Mouse (Mus musculus) MEL (cell line): ENCODE results near the gene Rnf121.

Experiments used
- CTCF ChIP-seq, 3 experiments: IDR thresholded peaks in 2 of 3; conservative IDR thresholded peaks in 1 of 3; 2 replicates each; pipeline ENCODE4 v1.5.1; 2011 to 2012; ENCODE audit warnings: low read length in 3 of 3, low read depth in 2 of 3, mild to moderate bottlenecking in 2 of 3, improper control_type of control experiment in 1 of 3, inconsistent platforms in 1 of 3, mixed read lengths in 1 of 3, moderate library complexity in 1 of 3; ENCODE audit not compliant: control insufficient read depth in 1 of 3, insufficient read depth in 1 of 3, poor library complexity in 1 of 3, severe bottlenecking in 1 of 3
- E2F4 ChIP-seq: IDR thresholded peaks from 2 replicates; pipeline ENCODE4 v1.6.1; 2011; ENCODE audit warnings: low read depth, low read length, improper control_type of control experiment, borderline replicate concordance
- MAFK ChIP-seq: IDR thresholded peaks from 2 replicates; pipeline ENCODE4 v1.6.1; 2011; ENCODE audit warnings: low read depth, mild to moderate bottlenecking, low read length, improper control_type of control experiment, borderline replicate concordance
- MAX ChIP-seq: IDR thresholded peaks from 2 replicates; pipeline ENCODE4 v1.6.1; 2011; ENCODE audit warnings: low read length, improper control_type of control experiment
- POLR2A ChIP-seq, 2 experiments: IDR thresholded peaks; 2 replicates each; pipeline ENCODE4 v1.6.1; 2011 to 2012; ENCODE audit warnings: low read length in 2 of 2, mild to moderate bottlenecking in 2 of 2, control low read depth in 1 of 2, improper control_type of control experiment in 1 of 2, low read depth in 1 of 2, moderate library complexity in 1 of 2; ENCODE audit not compliant: control insufficient read depth in 1 of 2, insufficient read depth in 1 of 2, poor library complexity in 1 of 2
- RAD21 ChIP-seq: IDR thresholded peaks from 2 replicates; pipeline ENCODE4 v1.6.1; 2011; ENCODE audit warnings: mild to moderate bottlenecking, low read depth, low read length, improper control_type of control experiment

- TF ChIP-seq CTCF (IDR thresholded peaks at IDR 0.05 in 2 of 3, conservative IDR thresholded peaks at IDR 0.05 in 1 of 3; ENCODE audit: control insufficient read depth in 1 of 3, insufficient read depth in 1 of 3, low read depth in 2 of 3, low read length in 3 of 3, poor library complexity in 1 of 3, severe bottlenecking in 1 of 3) (no peak), MAFK (no peak), POLR2A (IDR thresholded peaks at IDR 0.05; ENCODE audit: control insufficient read depth in 1 of 2, insufficient read depth in 1 of 2, low read depth in 1 of 2, low read length in 2 of 2, poor library complexity in 1 of 2) (no peak), MAX (no peak), RAD21 (no peak), E2F4 (no peak)
These were observed 65.0 kb downstream of the Rnf121 start for GRCm38 (mm10) chr7:102000296-102000695.
